Mouse (Mus musculus) CH12.LX (cell line): Measurements from ENCODE around the gene Ddx31.

Experiments
- CTCF ChIP-seq, 2 experiments: IDR thresholded peaks in 1 of 2; conservative IDR thresholded peaks in 1 of 2; 2 replicates each; pipeline ENCODE4 v1.5.1; 2011 to 2012; ENCODE audit warnings: low read depth in 2 of 2, low read length in 2 of 2, improper control_type of control experiment in 1 of 2, inconsistent platforms in 1 of 2, mild to moderate bottlenecking in 1 of 2, moderate library complexity in 1 of 2
- HCFC1 ChIP-seq: IDR thresholded peaks from 2 replicates; pipeline ENCODE4 v1.6.1; 2012; ENCODE audit warnings: low read depth, mild to moderate bottlenecking, inconsistent platforms, low read length, improper control_type of control experiment
- KAT2A ChIP-seq: IDR thresholded peaks from 2 replicates; pipeline ENCODE4 v1.6.1; 2012; ENCODE audit warnings: low read length, improper control_type of control experiment, inconsistent platforms; ENCODE audit not compliant: insufficient replicate concordance
- POLR2A ChIP-seq: IDR thresholded peaks from 2 replicates; pipeline ENCODE4 v1.6.1; 2011; ENCODE audit warnings: low read depth, mild to moderate bottlenecking, improper control_type of control experiment, low read length
- POLR2AphosphoS2 ChIP-seq: IDR thresholded peaks from 2 replicates; pipeline ENCODE4 v1.6.1; 2011; ENCODE audit warnings: low read depth, low read length, improper control_type of control experiment
- RCOR1 ChIP-seq: conservative IDR thresholded peaks from 2 replicates; pipeline ENCODE4 v1.6.1; 2012; ENCODE audit warnings: low read depth, mild to moderate bottlenecking, inconsistent platforms, low read length, improper control_type of control experiment
- SMC3 ChIP-seq: IDR thresholded peaks from 2 replicates; pipeline ENCODE4 v1.6.1; 2011; ENCODE audit warnings: low read depth, low read length, improper control_type of control experiment
- TBP ChIP-seq: conservative IDR thresholded peaks from 2 replicates; pipeline ENCODE4 v1.6.1; 2011; ENCODE audit warnings: low read depth, low read length, improper control_type of control experiment
- TCF12 ChIP-seq: IDR thresholded peaks from 2 replicates; pipeline ENCODE4 v1.6.1; 2014; ENCODE audit warnings: low read depth, mild to moderate bottlenecking, inconsistent platforms, low read length, improper control_type of control experiment
- ZNF384 ChIP-seq: IDR thresholded peaks from 2 replicates; pipeline ENCODE4 v1.6.1; 2012; ENCODE audit warnings: low read depth, low read length, improper control_type of control experiment, inconsistent platforms

DNA sequence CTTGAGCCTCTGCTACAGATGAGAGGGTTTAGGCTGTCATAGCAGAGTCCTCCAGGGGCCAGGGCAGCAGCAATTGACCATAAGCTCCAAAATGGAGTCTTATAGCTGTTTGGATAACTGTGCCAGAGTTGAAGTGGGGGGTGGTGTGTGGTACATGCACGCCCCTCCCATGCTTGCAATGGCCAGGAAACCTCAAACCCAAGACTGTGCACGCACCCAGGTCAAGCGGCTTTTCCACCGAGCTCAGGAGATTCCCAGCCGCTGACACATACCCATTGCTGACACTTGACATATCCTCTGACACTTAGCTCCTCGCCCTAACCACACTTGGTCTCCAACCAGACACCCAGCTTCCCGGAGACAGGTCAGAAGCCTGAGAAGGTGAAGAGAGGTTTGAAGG lies 98.8 kb downstream of the Ddx31 start:
- no peak for TF ChIP-seq HCFC1
- no peak for TF ChIP-seq KAT2A
- TF ChIP-seq POLR2A, result no peak
- TF ChIP-seq POLR2AphosphoS2, result no peak
- TF ChIP-seq SMC3, result no peak
- TF ChIP-seq RCOR1, result no peak
- no peak for TF ChIP-seq CTCF (conservative IDR thresholded peaks at IDR 0.05 in 1 of 2, IDR thresholded peaks at IDR 0.05 in 1 of 2; ENCODE audit: low read depth in 2 of 2, low read length in 2 of 2)
- TF ChIP-seq TCF12, result no peak
- no peak for TF ChIP-seq TBP
- no peak for TF ChIP-seq ZNF384
